Mouse (Mus musculus) heart, adult 2 months (tissue): ENCODE results near the gene Stat3.

Source experiments
- CTCF ChIP-seq: fragments of 200-600 bp; IDR thresholded peaks from 2 replicates; pipeline ENCODE4 v1.8.1; 2022; ENCODE audit warnings: antibody characterized with exemption, mild to moderate bottlenecking, moderate library complexity
- POLR2A ChIP-seq: fragments of 200-500 bp; IDR thresholded peaks from 2 replicates; pipeline ENCODE4 v1.6.1; 2011; ENCODE audit warnings: mild to moderate bottlenecking, low read depth, low read length, control low read depth; ENCODE audit not compliant: insufficient read depth

- TF ChIP-seq POLR2A (no peak), CTCF (no peak)
Measured at GRCm38 (mm10) chr11:100886188-100886740, 53.1 kb downstream of the Stat3 start.
